In the genomic region with DNA sequence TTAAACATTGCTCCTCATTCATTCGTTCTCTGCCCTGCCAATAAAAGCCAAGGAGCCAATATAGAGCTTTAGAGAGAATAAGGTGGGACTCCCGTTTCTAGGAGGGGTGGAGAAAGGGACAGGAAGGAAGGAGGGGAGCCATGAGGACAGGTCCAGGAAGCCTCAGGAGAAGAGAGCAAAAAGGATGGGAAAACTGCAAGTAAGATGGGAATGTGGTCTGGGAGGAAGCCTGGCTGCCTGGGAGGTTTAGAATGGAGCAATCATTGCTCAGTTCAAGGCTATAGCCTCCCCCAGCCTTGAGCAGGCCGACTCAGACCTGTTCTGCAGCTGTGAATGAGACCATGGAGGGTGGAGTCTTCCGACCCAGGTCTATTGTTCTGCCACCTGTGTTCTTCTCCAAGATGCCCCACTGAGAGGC, we compare ENCODE assay signal across 1 mouse cellular context.
TF ChIP-seq lines count a peak whose summit lies in the region.

No protein-coding gene starts in this region.

TF ChIP-seq in MEL, 35 proteins besides CTCF, POLR2A, EP300 and RAD21:
- no peak for TF ChIP-seq UBTF (IDR thresholded peaks at IDR 0.05; ENCODE audit: borderline replicate concordance, insufficient read depth, low read depth, low read length)
- TF ChIP-seq CHD1 (IDR thresholded peaks at IDR 0.05; ENCODE audit: low read depth, low read length), result no peak
- no peak for TF ChIP-seq ETS1 (IDR thresholded peaks at IDR 0.05; ENCODE audit: low read depth, low read length)
- no peak for TF ChIP-seq SIN3A (IDR thresholded peaks at IDR 0.05; ENCODE audit: low read length)
- TF ChIP-seq GATA1 (IDR thresholded peaks at IDR 0.05; ENCODE audit: low read depth, low read length), result no peak
- TF ChIP-seq MXI1 (IDR thresholded peaks at IDR 0.05; ENCODE audit: low read depth, low read length), result no peak
